In genomic region chr7:26088578-26088977, GRCm38 (mm10) we compare ENCODE assay signal across 25 mouse cellular contexts. TPM values are rescaled to one million over a fixed set of nuclear protein-coding genes. Genes with fewer than 3 reads are reported as not detected.
DNase-seq lines count a peak whose midpoint lies in the region; ATAC-seq and TF ChIP-seq lines count a peak whose summit lies in the region.
"Not testable (repeated sequence)": the region's sequence is repeated elsewhere in the genome, so short reads cannot be mapped to it uniquely, and the experiment has no call there.
"Had no signal": no experiment of that assay in that cellular context is flagged by ENCODE, and none has a peak within 500 bp of the region (broad histone marks: within the 10 kb centered on the region; RNA-seq: fewer than 3 reads in every experiment).

No protein-coding gene starts in this region.

- not testable (repeated sequence) for H3K27ac ChIP-seq in heart, adult 2 months; kidney, adult 2 months (ENCODE audit: insufficient read depth, low read depth, low read length); liver, adult 2 months (replicated peaks; ENCODE audit: insufficient read depth, low read depth, low read length); lung, embryonic 14.5 days (ENCODE audit: low read depth); stomach, postnatal 0 days (replicated peaks)

- not testable (repeated sequence) for ATAC-seq in lung, embryonic 14.5 days (ENCODE audit: insufficient read depth); stomach, postnatal 0 days (ENCODE audit: low FRiP score, low TSS enrichment)

- H3K4me1 ChIP-seq in heart, adult 2 months (ENCODE audit: control insufficient read depth, insufficient read depth, low read length); kidney, adult 2 months (ENCODE audit: control insufficient read depth, insufficient read depth, low read length); liver, adult 2 months (ENCODE audit: control insufficient read depth, insufficient read depth, low read length); lung, embryonic 14.5 days (ENCODE audit: insufficient read depth); stomach, postnatal 0 days (replicated peaks; ENCODE audit: control insufficient read depth, insufficient read depth): not testable (repeated sequence)

- not testable (repeated sequence) for TF ChIP-seq POLR2A in heart, adult 2 months (IDR thresholded peaks at IDR 0.05; ENCODE audit: insufficient read depth, low read depth, low read length); kidney, adult 2 months (IDR thresholded peaks at IDR 0.05; ENCODE audit: low read depth, low read length); liver, adult 2 months (IDR thresholded peaks at IDR 0.05; ENCODE audit: extremely low read depth, insufficient read depth, low read length)

- H3K79me2 ChIP-seq in heart, adult 2 months (replicated peaks; ENCODE audit: control insufficient read depth, insufficient read depth, low read length); liver, adult 2 months (ENCODE audit: control insufficient read depth, insufficient read depth, low read length): not testable (repeated sequence)

- H3K36me3 ChIP-seq in heart, adult 2 months (ENCODE audit: control insufficient read depth, insufficient read depth, low read length); kidney, adult 2 months (ENCODE audit: control insufficient read depth, insufficient read depth, low read length); liver, adult 2 months (ENCODE audit: control insufficient read depth, insufficient read depth, low read length); lung, embryonic 14.5 days (ENCODE audit: insufficient read depth); stomach, postnatal 0 days (ENCODE audit: control insufficient read depth, insufficient read depth, low read length): not testable (repeated sequence)

- not testable (repeated sequence) for H3K4me3 ChIP-seq in heart, adult 2 months; kidney, adult 2 months (ENCODE audit: insufficient read depth, low read depth, low read length); liver, adult 2 months (ENCODE audit: insufficient read depth, low read depth, low read length); lung, embryonic 14.5 days (ENCODE audit: low read depth, low read length); stomach, postnatal 0 days (ENCODE audit: low read depth, low read length)

- TF ChIP-seq EP300 in heart, adult 2 months (IDR thresholded peaks at IDR 0.05; ENCODE audit: insufficient read depth, low read depth, low read length); stomach, postnatal 0 days (optimal IDR thresholded peaks at IDR 0.05): not testable (repeated sequence)

- not testable (repeated sequence) for H3K4me2 ChIP-seq in lung, embryonic 14.5 days; stomach, postnatal 0 days (replicated peaks; ENCODE audit: low read depth)

- not testable (repeated sequence) for H3K27me3 ChIP-seq in heart, adult 2 months (ENCODE audit: control insufficient read depth, insufficient read depth, low read length); kidney, adult 2 months (replicated peaks; ENCODE audit: control insufficient read depth, insufficient read depth, low read length); liver, adult 2 months (ENCODE audit: control insufficient read depth, insufficient read depth, low read length); lung, embryonic 14.5 days (ENCODE audit: insufficient read depth, low read length); stomach, postnatal 0 days (ENCODE audit: control insufficient read depth, insufficient read depth, low read length)

- not testable (repeated sequence) for H3K9me3 ChIP-seq in lung, embryonic 14.5 days (ENCODE audit: low read depth, low read length); stomach, postnatal 0 days (ENCODE audit: control insufficient read depth, low read length)

- H3K9ac ChIP-seq in heart, adult 2 months (ENCODE audit: low read depth, low read length); liver, adult 2 months (ENCODE audit: low read depth, low read length); lung, embryonic 14.5 days; stomach, postnatal 0 days (ENCODE audit: low read length): not testable (repeated sequence)

- TF ChIP-seq CTCF in heart, adult 2 months (IDR thresholded peaks at IDR 0.05) = peak; percentile 27
- peak; percentile 47 for TF ChIP-seq CTCF in kidney, adult 2 months (conservative IDR thresholded peaks at IDR 0.05; ENCODE audit: insufficient read depth, insufficient read length, low read depth, low read length)
- peak; percentile 23; the same call in 1 of the 2 replicates for TF ChIP-seq CTCF in liver, adult 2 months (IDR thresholded peaks at IDR 0.05; ENCODE audit: low read depth, low read length)
- TF ChIP-seq CTCF in lung, embryonic 14.5 days (IDR thresholded peaks at IDR 0.05; ENCODE audit: low read depth) = peak; percentile 14; the same call in 1 of the 2 replicates
- peak; percentile 53 for TF ChIP-seq CTCF in stomach, postnatal 0 days (IDR thresholded peaks at IDR 0.05; ENCODE audit: low read depth)

- intact Hi-C loops in heart, adult 2 months (cut with DNase I) = not testable (repeated sequence)

- DNase-seq in 416B (ENCODE audit: low read depth) (peak; percentile 8), NIH3T3 (ENCODE audit: low read depth) (peak; percentile 25)
- DNase-seq in heart, adult 2 months; lung, embryonic 14.5 days; stomach, postnatal 0 days (ENCODE audit: low spot score): not testable (repeated sequence)
- DNase-seq in kidney, adult 2 months = peak; percentile 1
- DNase-seq in liver, adult 2 months (ENCODE audit: extremely low read depth, low read depth, low spot score) = peak; percentile 42

RNA-seq across cellular contexts. Expression of gene Cyp2b13, which starts 27.3 kb away (rescaled TPM):
- total RNA-seq in heart, adult 2 months (2021) = not detected
- polyA plus RNA-seq in heart, adult 2 months (2012; rRNA removed) = not detected in 2 replicates
- not detected in 2 replicates for polyA plus RNA-seq in kidney, adult 2 months (2012; rRNA removed)
- 88.4 and 307 TPM in 2 replicates for total RNA-seq in liver, adult 2 months (2014; rRNA removed)
- 102 and 105 TPM in 2 replicates for polyA plus RNA-seq in liver, adult 2 months (2012; rRNA removed)
- polyA plus RNA-seq in lung, embryonic 14.5 days (2014; fragmentation: Nextera tagmentation; extraction: Ambion mirVana) = not detected in 2 replicates
- not detected in 2 replicates for polyA plus RNA-seq in stomach, postnatal 0 days (2015; fragmentation: Nextera tagmentation; extraction: Ambion mirVana)
- total RNA-seq: common myeloid progenitor, adult 5-6 weeks; forebrain, postnatal 0 days; gastrocnemius, adult 2 months; gastrocnemius, postnatal 14 days; gastrocnemius, postnatal 4 days had no signal
- polyA plus RNA-seq: adrenal gland, adult 2 months; cerebellum, adult 2 months; embryonic facial prominence, embryonic 12.5 days; embryonic facial prominence, embryonic 15.5 days; forebrain, embryonic 11.5 days; forebrain, embryonic 14.5 days; forebrain, postnatal 0 days; frontal cortex, adult 2 months; heart, embryonic 10.5 days; heart, embryonic 13.5 days; heart, embryonic 16.5 days; hindbrain, embryonic 11.5 days; hindbrain, embryonic 14.5 days; hindbrain, postnatal 0 days had no signal

Comparison
In these comparisons a context has a peak if more than half of its experiments do, and no peak if none do; other contexts are left out.
1. RNA of gene Cyp2b13, which starts 27.3 kb away (polyA plus RNA-seq): 102 to 105 TPM in liver, adult 2 months; not detected in heart, adult 2 months, not detected in kidney, adult 2 months, not detected in lung, embryonic 14.5 days and not detected in stomach, postnatal 0 days; every median in the first group is over 100 times any median in the second.
2. Peak in every context shown above with its lines, with median percentiles within 50 percentile points of each other: CTCF ChIP-seq.